Mouse (Mus musculus) cerebellum, postnatal 25 days (tissue): Measurements from ENCODE around the gene Zfp362.

Experiments
- DNase-seq, 2 experiments: peaks; one replicate each; pipeline ENCODE4 v3.0.0; 2021; ENCODE audit warnings: mixed read lengths in 2 of 2

The Zfp362 gene

GRCm38 (mm10) chr4:128806043-128806826, at the start of gene Zfp362:
Gene Zfp362 (minus strand): TSS chr4:128806045.
- peak; percentile 69 to 74 for DNase-seq

GRCm38 (mm10) chr4:128855613-128856040, 49.8 kb upstream of the Zfp362 start:
- peak; percentile 56 to 74 for DNase-seq

GRCm38 (mm10) chr4:128853117-128853516, 47.3 kb upstream of the Zfp362 start:
- DNase-seq, result no peak

- DNase-seq, result no peak
Observed at GRCm38 (mm10) chr4:128852266-128852887, 46.5 kb upstream of the Zfp362 start.

- no peak for DNase-seq
Observed at GRCm38 (mm10) chr4:128849686-128850085, 43.8 kb upstream of the Zfp362 start.

GRCm38 (mm10) chr4:128848961-128849360, 43.1 kb upstream of the Zfp362 start:
- no peak for DNase-seq

- DNase-seq, result no peak
Observed at GRCm38 (mm10) chr4:128845367-128845973, 39.6 kb upstream of the Zfp362 start.

- no peak for DNase-seq
Observed at GRCm38 (mm10) chr4:128844566-128844965, 38.7 kb upstream of the Zfp362 start.

GRCm38 (mm10) chr4:128841259-128841658, 35.4 kb upstream of the Zfp362 start:
- DNase-seq, result no peak

- no peak for DNase-seq
Observed at GRCm38 (mm10) chr4:128839811-128840738, 34.2 kb upstream of the Zfp362 start.

GRCm38 (mm10) chr4:128838202-128838601, 32.4 kb upstream of the Zfp362 start:
- no peak for DNase-seq

- no peak for DNase-seq
Observed at GRCm38 (mm10) chr4:128824131-128824530, 18.3 kb upstream of the Zfp362 start.

GRCm38 (mm10) chr4:128820568-128820967, 14.7 kb upstream of the Zfp362 start:
- DNase-seq, result no peak

GRCm38 (mm10) chr4:128817011-128817410, 11.2 kb upstream of the Zfp362 start:
- DNase-seq, result no peak

- DNase-seq, result peak; percentile 77 to 84
Observed at GRCm38 (mm10) chr4:128811382-128812056, 5.7 kb upstream of the Zfp362 start.

- DNase-seq, result peak; percentile 63 to 76
Observed at GRCm38 (mm10) chr4:128806827-128807179, 958 bp upstream of the Zfp362 start.

GRCm38 (mm10) chr4:128805150-128806042, 449 bp downstream of the Zfp362 start:
- peak; percentile 70 to 74 for DNase-seq

- peak in 1 of 2 experiments; percentile 42 for DNase-seq
Observed at GRCm38 (mm10) chr4:128804426-128805149, 1.3 kb downstream of the Zfp362 start.

- DNase-seq, result no peak
Observed at GRCm38 (mm10) chr4:128803569-128803968, 2.3 kb downstream of the Zfp362 start.
